Mouse (Mus musculus) urinary bladder, postnatal 10 days (tissue): Measurements from ENCODE around the gene Ckap4.
"Not testable (repeated sequence)": the region's sequence is repeated elsewhere in the genome, so short reads cannot be mapped to it uniquely, and the experiment has no call there.

Experiments used
- DNase-seq: peaks from one replicate; pipeline ENCODE4 v3.0.0; 2022; ENCODE audit warnings: low spot score

Gene Ckap4

DNA sequence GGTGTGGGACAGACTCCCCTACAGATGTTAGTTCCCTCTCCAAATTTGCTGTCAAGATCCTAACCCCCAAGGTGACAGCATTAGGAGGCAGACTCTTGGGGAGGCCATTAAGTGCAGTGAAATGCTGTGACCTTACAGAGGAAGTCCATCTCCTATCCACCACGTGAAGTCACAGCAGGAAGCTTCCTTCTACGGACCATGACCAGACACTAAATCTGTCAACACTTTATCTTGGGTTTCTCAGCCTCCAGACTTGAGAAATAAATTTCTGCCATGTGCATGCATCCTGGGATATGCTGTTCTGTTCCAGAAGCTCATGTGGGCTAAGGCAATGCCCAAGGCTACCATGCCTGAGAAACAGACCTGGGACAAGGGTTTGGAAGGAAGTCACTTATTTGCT is 35.0 kb downstream of the Ckap4 start:
- no peak for DNase-seq

DNA sequence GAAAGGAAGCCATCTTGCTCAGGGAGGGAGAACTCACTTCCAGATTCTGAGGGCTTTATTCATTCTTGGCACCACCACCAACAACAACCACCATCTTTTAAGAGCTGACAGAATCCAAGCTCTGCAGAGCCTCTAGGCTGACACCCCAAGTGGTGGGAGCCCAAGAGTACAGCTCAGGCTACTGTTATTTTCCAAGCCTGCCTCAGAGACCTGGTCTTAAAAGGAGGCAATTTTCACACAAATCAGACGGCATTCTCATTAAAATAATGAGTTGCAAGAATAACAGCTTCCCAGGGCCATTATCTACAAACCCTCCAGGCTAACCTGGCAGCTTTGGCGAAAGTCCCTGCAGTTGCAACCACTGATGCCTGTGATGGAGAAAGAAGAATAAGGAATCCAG is 37.1 kb downstream of the Ckap4 start:
- no peak for DNase-seq

DNA sequence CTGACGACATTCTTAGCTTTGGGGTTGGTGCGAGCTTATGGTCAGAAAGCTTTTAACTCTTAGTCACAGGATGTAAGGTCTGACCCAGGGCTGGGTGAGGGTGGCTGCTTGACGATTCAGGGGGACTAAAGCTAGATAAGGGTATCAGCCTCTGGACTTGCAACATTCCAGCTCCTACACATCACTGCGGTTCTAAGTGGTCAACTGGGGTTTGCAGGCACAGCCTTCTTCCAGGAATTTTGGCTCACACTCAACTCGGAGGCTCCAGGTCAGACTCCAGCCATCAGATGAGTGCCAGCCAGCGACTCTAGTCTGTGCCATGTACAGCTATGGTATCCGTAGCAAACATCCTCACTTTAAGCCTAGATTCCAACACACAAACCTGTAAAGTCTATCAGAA is 39.4 kb downstream of the Ckap4 start:
- no peak for DNase-seq

DNA sequence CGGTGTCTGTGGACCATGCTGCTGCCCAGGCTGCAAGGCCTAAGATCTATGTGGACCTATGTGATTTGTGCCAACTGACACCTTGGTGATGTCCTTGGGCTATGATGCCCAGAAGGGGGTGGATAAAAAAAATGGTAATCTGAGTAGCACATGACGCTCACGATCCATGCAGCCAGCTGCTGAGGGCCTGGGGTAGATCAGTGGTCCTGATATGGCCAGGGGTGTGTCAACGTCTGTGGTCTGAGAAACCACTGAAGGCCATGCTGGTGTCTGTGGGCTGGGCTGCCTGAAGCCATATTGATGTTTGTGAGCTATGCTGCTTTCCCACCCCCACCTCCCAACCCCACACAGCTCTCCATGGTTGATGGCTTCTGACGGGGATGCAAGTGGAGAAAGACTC is 43.7 kb downstream of the Ckap4 start:
- DNase-seq = no peak

DNA sequence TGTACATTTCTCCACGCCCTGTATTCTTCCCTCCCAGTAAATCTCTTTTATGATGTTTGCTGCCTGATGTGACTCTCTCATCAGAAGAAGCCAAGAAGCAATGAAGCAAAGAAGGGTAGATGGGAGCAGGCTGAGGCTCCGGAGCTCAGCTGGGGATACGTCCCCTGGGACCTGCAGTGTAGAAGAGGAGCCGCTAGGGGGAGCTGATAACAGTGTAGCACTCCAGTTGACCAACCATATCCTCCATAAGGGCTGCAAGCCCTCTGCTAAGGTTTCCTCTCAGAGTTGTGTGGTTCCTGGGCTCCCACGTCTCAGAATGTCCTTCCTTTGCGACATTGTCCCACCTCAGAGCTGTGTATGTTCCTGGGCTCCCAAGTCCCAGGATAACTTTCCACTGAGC is 45.5 kb downstream of the Ckap4 start:
- DNase-seq = no peak

DNA sequence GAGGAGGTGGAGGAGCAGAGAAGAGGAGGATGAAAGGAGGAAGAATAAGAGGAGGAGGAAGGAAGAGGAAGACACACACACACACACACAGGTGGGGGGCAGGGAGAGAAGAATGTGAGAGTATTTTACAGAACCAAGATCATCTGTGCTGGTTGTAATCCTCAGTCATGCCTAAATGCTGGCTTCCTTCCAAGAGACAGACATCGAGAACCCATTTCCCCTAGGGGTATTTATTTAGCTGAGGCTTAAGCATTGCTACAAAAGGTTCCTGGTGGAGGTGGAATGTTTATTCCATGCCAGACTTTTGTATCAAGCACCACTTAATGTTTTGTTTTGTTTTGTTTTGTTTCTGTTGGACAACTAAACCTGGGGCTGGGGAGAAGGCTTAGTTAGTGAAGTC is 49.2 kb downstream of the Ckap4 start:
- DNase-seq = no peak

DNA sequence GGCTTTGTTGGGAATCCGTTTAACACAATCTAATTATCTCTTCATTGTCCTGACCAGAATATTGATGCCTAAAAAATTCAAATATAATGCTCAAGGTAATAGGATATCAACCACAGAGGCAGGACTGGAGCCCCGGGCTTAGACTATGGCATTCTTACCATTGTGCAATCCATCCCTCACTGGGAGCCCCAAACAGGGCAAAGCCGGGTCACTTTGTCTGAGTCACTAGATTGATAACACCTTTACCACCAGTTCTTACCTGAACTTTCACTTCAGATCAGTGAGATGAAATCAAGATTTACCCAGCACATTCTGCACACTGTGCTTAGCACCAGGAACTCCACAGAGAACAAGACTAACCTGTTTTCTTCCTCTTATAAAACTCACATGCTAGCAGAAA is 50.3 kb downstream of the Ckap4 start:
- DNase-seq = no peak

DNA sequence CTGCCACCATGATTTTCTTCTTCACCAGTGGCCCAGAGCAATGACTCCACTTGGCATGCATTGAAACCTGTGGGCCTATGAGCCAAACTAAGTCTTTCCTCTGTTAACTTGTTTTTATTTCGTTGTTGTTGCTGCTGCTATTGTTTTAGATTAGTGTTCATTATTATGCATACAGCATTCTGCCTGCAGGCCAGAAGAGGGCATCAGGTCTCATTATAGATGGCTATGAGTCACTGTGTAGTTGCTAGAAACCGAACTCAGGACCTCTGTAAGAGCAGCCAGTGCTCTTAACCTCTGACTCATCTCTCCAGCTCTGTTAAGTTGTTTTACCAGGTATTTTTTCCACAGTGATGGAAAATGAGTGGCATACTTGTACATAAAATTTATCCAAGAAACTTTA is 50.8 kb downstream of the Ckap4 start:
- DNase-seq = no peak

DNA sequence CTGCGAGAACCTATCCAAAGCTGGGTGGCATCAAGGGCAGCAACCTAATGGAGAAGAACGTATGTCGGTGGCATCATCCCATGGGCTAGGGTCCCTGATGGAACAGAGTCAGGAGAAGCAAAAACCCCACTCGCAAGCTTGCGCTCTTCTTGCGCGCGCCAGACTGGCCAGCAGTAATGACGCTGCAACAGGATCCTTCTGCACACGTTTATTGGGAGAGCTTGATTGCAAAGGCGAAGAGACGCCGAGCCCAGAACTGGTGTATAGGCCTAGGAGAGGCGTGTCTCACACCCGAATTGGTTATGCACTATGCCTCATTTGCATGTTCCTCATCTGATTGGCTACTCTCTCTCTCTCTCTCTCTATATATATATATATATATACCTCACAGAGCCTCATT is 51.4 kb downstream of the Ckap4 start:
- not testable (repeated sequence) for DNase-seq

DNA sequence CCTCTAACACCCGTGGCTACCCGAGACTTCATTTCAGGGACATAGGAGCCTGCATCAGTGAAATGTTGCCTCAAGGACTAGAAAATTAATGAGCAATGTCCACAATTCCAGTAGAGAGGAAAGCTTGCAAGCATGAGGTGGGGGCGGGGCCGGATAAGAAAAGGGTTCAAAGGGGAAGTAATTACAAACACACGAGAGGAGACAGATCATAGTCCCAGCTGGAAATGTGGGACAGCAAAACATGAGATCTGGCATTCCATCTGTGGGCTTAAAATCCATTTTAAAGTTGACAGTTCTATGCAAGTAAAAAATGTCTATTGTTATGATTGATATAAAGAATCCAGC is 52.6 kb downstream of the Ckap4 start:
- no peak for DNase-seq

DNA sequence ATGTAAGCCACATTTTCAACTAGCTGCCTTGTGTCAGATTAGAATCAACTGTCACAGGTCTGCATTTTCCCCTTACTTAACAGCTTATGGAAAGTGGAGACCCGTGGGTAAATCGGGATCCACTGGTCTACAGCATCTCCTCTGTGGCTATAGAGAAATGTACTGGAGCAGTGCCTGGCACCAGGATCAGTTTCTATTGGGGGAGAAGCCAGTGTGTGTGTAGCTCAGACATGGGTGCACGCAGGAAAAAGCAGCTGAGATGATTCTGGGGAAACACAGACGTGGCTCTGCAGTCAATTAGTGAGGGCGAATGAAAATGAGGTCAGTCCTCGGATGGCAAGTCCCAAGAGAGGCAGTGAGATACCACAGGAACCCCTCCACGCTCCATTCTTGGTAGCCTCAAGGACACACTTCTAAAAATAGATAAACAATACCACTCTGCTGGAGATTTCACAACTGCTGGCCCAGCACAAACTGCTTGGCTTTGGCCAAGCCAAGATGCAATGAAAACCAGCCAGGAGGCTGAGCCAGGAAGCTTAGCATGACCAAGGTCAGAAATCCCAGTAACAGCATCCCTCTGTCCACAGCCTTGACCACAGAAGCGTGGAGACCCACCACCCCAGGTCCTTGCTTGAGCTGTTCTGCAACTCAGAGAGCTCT is 53.1 kb downstream of the Ckap4 start:
- DNase-seq = no peak

DNA sequence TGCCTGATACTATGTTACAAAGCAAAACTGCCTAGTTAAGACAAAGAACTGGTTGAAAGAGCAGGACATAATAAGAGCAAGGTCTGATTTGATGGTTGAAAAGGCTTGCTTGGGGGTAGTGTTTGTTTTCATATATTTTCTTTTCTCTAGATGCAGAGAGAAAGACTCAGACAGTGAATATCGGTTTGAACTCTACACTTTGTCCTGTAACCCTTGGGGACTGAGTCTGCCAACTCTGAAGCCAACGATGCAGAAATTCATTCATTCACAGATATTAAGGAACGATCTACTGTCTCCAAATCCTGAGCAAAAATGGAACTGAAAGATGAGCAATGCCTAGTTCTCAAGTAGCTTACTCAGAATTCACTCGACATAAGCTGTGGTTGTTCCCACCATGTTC is 53.7 kb downstream of the Ckap4 start:
- DNase-seq = no peak

DNA sequence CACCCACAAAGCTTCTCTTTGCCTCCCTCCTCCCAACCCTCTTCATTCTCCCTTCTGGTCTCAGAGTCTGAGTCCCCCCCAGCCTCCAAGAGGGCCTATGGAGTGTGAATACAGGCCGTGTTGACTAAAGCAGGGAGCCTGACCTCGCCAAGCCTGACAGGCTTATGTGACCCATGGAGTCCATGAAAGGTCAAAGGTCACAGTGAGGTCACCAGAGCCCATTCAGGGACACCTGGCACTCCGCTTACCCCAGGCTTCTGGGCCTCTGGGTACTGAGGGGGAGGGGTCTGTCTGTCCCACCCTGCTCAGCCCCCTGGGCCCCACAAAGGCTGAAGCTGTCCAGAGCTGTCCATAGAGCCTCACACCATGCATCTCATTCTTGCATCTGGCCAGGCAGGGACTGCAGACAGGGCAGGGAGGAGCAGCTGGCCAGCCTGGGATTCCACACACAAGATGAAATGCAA is 56.2 kb downstream of the Ckap4 start:
- DNase-seq = no peak

DNA sequence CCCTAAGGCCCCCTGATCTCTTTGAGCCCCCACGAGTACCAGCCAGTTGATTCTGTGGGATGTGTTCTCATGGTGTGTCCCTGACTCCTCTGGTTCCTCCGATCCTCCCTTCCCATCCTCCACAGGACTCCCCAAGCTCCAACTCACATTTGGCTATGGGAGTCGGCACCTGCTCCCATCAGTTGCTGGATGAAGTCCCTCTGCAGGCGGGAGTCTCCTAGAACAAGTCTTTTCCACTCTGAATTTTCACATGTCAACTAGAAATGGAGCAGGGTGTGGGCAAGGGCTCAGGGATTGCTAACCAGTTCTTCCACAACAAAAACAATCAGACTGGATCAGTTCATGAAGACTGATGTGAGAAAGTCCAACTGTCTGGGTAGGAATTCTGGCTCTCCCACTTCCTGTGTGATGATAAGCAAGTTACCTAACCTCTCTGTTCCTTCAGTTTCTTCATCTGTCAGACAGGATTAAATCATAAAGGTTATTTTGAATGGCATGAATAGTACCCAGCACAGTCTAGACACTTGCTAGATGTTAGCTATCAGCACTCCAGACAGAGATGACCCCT is 56.7 kb downstream of the Ckap4 start:
- no peak for DNase-seq
